8 mouse cellular contexts compared by ENCODE assay signal in genomic region chr11:6065551-6066121, GRCm38 (mm10). TPM values are rescaled to one million over a fixed set of nuclear protein-coding genes. Genes with fewer than 3 reads are reported as not detected.
DNase-seq lines count a peak whose midpoint lies in the region; ATAC-seq and TF ChIP-seq lines count a peak whose summit lies in the region.

No protein-coding gene starts in this region.

- no peak for TF ChIP-seq EP300 in heart, postnatal 0 days (IDR thresholded peaks at IDR 0.05; ENCODE audit: low read depth)

- no peak for TF ChIP-seq POLR2A in thymus, adult 2 months (IDR thresholded peaks at IDR 0.05; ENCODE audit: control insufficient read depth, extremely low read depth, insufficient read depth, low read length, poor library complexity)

- H3K4me3 ChIP-seq in kidney, embryonic 16.5 days (ENCODE audit: low read length) = peak overlapping the region; percentile 62
- peak overlapping the region; percentile 55 for H3K4me3 ChIP-seq in heart, postnatal 0 days (ENCODE audit: low read depth, low read length)
- peak overlapping the region; percentile 60 for H3K4me3 ChIP-seq in limb, embryonic 10.5 days
- no peak overlapping the region for H3K4me3 ChIP-seq in thymus, adult 2 months (ENCODE audit: control insufficient read depth, insufficient read depth, low read length)

- DNase-seq in kidney, postnatal 36 days = no peak
- DNase-seq in cerebellum, adult 8-10 months = peak; percentile 75
- peak; percentile 14 for DNase-seq in heart, postnatal 0 days (ENCODE audit: low spot score)
- peak; percentile 42 for DNase-seq in limb, embryonic 10.5 days (ENCODE audit: low spot score)
- peak; percentile 17 for DNase-seq in retina, embryonic 14.5 days (ENCODE audit: low spot score)
- no peak for DNase-seq in thymus, adult 2 months
- no peak for DNase-seq in gastrocnemius, postnatal 14 days

- no peaks in the 10 kb centered on the region for H3K9me3 ChIP-seq in kidney, embryonic 16.5 days (ENCODE audit: low read length)
- H3K9me3 ChIP-seq in heart, postnatal 0 days (replicated peaks; ENCODE audit: control insufficient read depth, low read length) = no peaks in the 10 kb centered on the region
- H3K9me3 ChIP-seq in limb, embryonic 10.5 days (replicated peaks) = no peaks in the 10 kb centered on the region

- TF ChIP-seq CTCF in heart, postnatal 0 days (IDR thresholded peaks at IDR 0.05; ENCODE audit: low read depth) = no peak
- TF ChIP-seq CTCF in thymus, adult 2 months (IDR thresholded peaks at IDR 0.05; ENCODE audit: borderline replicate concordance, control insufficient read depth, extremely low read depth, insufficient read depth, low read length, poor library complexity) = no peak

- peaks cover 18% of the 10 kb centered on the region for H3K4me1 ChIP-seq in kidney, embryonic 16.5 days (ENCODE audit: insufficient read depth, low read length)
- H3K4me1 ChIP-seq in heart, postnatal 0 days (ENCODE audit: control insufficient read depth, insufficient read depth) = peaks cover 9% of the 10 kb centered on the region; the same call in 1 of the 2 replicates
- H3K4me1 ChIP-seq in limb, embryonic 10.5 days = peaks cover 25% of the 10 kb centered on the region
- no peaks in the 10 kb centered on the region for H3K4me1 ChIP-seq in thymus, adult 2 months (replicated peaks; ENCODE audit: control insufficient read depth, insufficient read depth, low read length)

- H3K9ac ChIP-seq in kidney, embryonic 16.5 days (replicated peaks; ENCODE audit: low read length) = peak overlapping the region; percentile 63
- peak overlapping the region; percentile 21; the same call in 1 of the 2 replicates for H3K9ac ChIP-seq in heart, postnatal 0 days (replicated peaks; ENCODE audit: low read depth, low read length)

- intact Hi-C loops in gastrocnemius, postnatal 14 days (cut with DNase I; ENCODE audit: low total_unique reads) = no loop called here

- 1% methylated on average over 56 of the region's 95 CpGs for WGBS in kidney, embryonic 16.5 days
- WGBS in heart, postnatal 0 days = 2% methylated on average over 43 of the region's 95 CpGs
- WGBS in limb, embryonic 10.5 days = 2% methylated on average over 76 of the region's 95 CpGs
- WGBS in thymus, adult 2 months = 3% methylated on average over 84 of the region's 95 CpGs

- H3K27me3 ChIP-seq in kidney, embryonic 16.5 days (ENCODE audit: insufficient read depth, low read length) = peaks cover 64% of the 10 kb centered on the region
- H3K27me3 ChIP-seq in heart, postnatal 0 days (ENCODE audit: control insufficient read depth, insufficient read depth, low read length) = peaks cover 69% of the 10 kb centered on the region
- peaks cover 93% of the 10 kb centered on the region for H3K27me3 ChIP-seq in limb, embryonic 10.5 days (ENCODE audit: low read depth, poor library complexity, severe bottlenecking)
- H3K27me3 ChIP-seq in thymus, adult 2 months (ENCODE audit: control insufficient read depth, insufficient read depth, low read length) = peaks cover 24% of the 10 kb centered on the region

- H3K27ac ChIP-seq in kidney, embryonic 16.5 days (ENCODE audit: low read length) = no peak overlapping the region
- no peak overlapping the region for H3K27ac ChIP-seq in heart, postnatal 0 days (ENCODE audit: low read depth)
- H3K27ac ChIP-seq in limb, embryonic 10.5 days = no peak overlapping the region
- H3K27ac ChIP-seq in thymus, adult 2 months (ENCODE audit: control insufficient read depth, insufficient read depth, low read length) = no peak overlapping the region

- no peaks in the 10 kb centered on the region for H3K36me3 ChIP-seq in kidney, embryonic 16.5 days (ENCODE audit: insufficient read depth, low read length)
- no peaks in the 10 kb centered on the region for H3K36me3 ChIP-seq in heart, postnatal 0 days (replicated peaks; ENCODE audit: control insufficient read depth, insufficient read depth, low read length)
- no peaks in the 10 kb centered on the region for H3K36me3 ChIP-seq in limb, embryonic 10.5 days
- H3K36me3 ChIP-seq in thymus, adult 2 months (ENCODE audit: control insufficient read depth, insufficient read depth, low read length) = no peaks in the 10 kb centered on the region

- H3K4me2 ChIP-seq in kidney, embryonic 16.5 days (replicated peaks; ENCODE audit: low read depth, low read length) = peak overlapping the region; percentile 91
- peak overlapping the region; percentile 93 for H3K4me2 ChIP-seq in heart, postnatal 0 days (ENCODE audit: low read depth, low read length)

- 0 out of 2 replicates have a peak, but pooled peaks have one; percentile 14 for ATAC-seq in kidney, embryonic 16.5 days (ENCODE audit: low FRiP score, low TSS enrichment)
- ATAC-seq in heart, postnatal 0 days (ENCODE audit: insufficient read depth, low read depth) = no peak; the same call in none of the 2 replicates

RNA-seq across cellular contexts. Expression of gene Camk2b, which starts 0.5 kb away (rescaled TPM):
- polyA plus RNA-seq in kidney, embryonic 16.5 days (2015; fragmentation: Nextera tagmentation; extraction: Ambion mirVana) = 3.4 and 4.1 TPM in 2 replicates
- 3.0 and 6.3 TPM in 2 replicates for total RNA-seq in heart, postnatal 0 days (2014; rRNA removed; ENCODE audit: low replicate concordance)
- 2.5 and 3.4 TPM in 2 replicates for polyA plus RNA-seq in heart, postnatal 0 days (2015; fragmentation: Nextera tagmentation; extraction: Ambion mirVana)
- 0.35 and 0.68 TPM in 2 replicates for polyA plus RNA-seq in limb, embryonic 10.5 days (2016; fragmentation: Nextera tagmentation; extraction: Ambion mirVana)
- polyA plus RNA-seq in thymus, adult 2 months (2012; rRNA removed) = 6.0 and 9.0 TPM in 2 replicates
- 100 to 1,000 TPM; 169 to 170 TPM for total RNA-seq in gastrocnemius, postnatal 14 days (2021)

Comparison
In these comparisons a context has a peak if more than half of its experiments do, and no peak if none do; other contexts are left out.
1. DNase-seq: peak in cerebellum, adult 8-10 months (single experiment), heart, postnatal 0 days (single experiment), limb, embryonic 10.5 days (single experiment) and retina, embryonic 14.5 days (single experiment); none in kidney, postnatal 36 days (0 of 2), thymus, adult 2 months (single experiment) and gastrocnemius, postnatal 14 days (single experiment).